Mouse (Mus musculus): Measurements from ENCODE around the gene Cysltr1. TPM values are rescaled to one million over a fixed set of nuclear protein-coding genes. Genes with fewer than 3 reads are reported as not detected.

The Cysltr1 gene
- under 1 TPM; 0.61 to 0.73 TPM for total RNA-seq (2021)
- long read RNA-seq, experiment 1, result 0 reads
- long read RNA-seq, experiment 2, result 0 reads

DNA sequence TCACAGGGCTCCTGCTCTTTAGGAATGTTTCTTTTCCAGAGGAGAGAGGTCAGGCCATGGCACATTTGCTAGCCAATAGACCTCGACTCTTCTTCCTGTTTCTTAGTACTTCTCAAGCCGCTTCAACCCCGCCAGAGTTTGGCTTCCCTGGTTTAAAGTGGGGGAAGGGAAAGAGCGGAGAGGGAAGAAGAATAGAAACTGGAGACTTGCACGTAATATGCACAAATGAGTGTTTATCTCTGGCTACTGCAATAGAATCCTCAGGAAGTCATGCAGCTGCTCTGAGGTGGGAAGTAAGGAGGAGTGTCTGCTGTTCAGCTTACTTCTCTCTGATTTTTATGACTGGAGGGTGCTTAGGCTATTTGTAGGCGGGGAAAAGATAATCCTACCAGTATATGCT, at the start of gene Cysltr1:
Cysltr1 (minus strand) TSS at position 294 of the 400 bp plus-strand sequence.
- no peak for DNase-seq (ENCODE audit: low spot score in 2 of 2)

GRCm38 (mm10) chrX:106634799-106635541, 31.5 kb upstream of the Cysltr1 start:
- no peak for DNase-seq (ENCODE audit: low spot score in 2 of 2)

DNA sequence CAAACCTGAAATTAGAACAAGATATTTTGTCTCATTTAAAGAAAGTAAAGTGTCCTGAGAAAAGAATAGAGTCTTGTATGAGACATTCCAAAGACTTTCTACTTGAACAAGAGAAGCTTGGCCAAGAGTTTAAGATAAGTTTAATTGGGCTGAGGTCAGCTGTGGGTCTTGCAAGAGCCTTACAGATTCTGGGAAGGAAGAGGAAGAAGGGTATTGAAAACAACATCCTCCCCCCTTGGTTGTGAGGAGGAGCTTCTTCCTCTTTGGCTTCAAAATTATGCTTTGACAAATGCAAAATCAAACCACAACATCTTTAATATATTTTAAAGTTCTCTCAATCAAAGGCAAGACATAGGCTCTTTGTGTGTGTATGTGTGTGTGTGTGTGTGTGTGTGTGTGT, 30.1 kb upstream of the Cysltr1 start:
- DNase-seq (ENCODE audit: low spot score in 2 of 2), result no peak

- DNase-seq (ENCODE audit: low spot score in 2 of 2), result no peak
Measured at GRCm38 (mm10) chrX:106628514-106628913, 25.0 kb upstream of the Cysltr1 start.

DNA sequence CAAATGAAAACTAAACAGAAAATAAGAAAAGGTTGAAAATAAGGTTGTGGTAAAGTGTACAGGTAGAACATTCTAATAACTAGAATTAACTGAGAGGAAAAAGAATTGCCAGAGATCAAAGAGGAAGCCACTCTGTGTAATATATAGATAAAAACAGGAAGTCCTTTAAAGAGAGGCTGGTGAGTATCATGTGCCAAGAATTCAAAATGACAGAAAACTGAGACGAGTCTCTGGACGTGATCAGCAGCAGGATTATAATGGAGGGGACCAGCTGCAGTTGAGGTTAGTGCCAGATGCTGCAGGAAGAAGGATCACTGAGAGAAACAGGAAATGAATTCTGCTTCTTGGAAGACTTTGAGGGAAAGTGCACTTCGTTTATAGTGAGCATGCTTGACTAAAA, 20.2 kb upstream of the Cysltr1 start:
- DNase-seq (ENCODE audit: low spot score in 2 of 2), result no peak

DNA sequence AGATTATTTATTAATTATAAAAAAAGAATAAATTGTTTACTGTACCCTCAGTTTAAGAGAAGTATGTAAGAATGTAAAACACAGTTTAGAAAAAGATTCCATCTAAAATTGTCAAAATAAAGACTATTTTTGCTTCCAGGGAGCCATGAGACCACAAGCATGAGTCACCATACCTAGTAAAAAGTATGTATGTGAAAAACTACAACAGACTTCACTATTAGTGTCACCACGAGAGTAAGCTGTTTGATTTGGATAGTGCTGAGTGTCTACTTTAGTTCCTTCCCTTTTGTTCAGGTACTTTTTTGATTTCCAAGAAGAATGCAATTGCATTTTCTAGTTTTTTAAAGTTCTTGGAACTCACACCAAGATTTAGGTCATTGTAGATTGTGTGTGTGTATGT, 19.0 kb upstream of the Cysltr1 start:
- no peak for DNase-seq (ENCODE audit: low spot score in 2 of 2)

GRCm38 (mm10) chrX:106602574-106603258, 763 bp downstream of the Cysltr1 start:
- no peak for DNase-seq (ENCODE audit: low spot score in 2 of 2)

DNA sequence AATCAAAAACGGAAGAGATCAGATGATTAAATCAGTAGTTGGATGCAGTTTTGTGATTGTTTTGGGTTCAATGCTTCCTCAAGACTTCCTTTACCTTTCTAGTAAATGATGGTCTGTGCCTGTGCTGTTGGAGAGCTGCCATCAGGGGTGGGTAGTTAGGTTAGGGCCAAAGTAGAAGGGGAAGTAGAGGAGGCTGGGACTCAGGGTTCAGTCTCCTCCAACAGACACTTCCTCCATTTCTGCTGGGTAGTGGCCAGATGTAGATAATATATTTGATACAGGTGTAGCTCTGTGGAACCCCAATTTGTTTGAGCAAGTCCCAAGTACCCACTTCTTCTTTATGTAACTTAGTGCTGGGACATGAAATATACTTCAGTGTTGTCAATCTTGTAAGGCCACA, 7.6 kb downstream of the Cysltr1 start:
- DNase-seq (ENCODE audit: low spot score in 2 of 2), result no peak

DNA sequence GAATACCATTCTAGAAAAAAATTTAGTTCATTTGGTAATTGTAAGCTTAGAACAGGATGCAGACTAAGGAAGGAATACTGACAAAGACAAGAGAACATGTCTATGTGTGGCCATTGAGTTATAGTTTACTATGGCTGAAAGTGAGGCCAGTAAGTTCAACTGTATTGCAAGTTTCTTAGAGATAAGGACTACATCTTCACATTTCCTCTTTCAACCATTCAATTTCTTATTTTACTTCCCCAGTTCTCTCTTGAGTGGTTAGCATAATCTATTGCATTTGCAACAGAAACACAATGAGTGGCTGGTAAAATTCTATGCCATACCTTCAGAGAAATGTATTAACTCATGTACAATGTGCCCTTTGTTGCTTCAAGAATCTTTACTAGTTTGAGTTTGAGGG, 9.6 kb downstream of the Cysltr1 start:
- DNase-seq (ENCODE audit: low spot score in 2 of 2), result no peak

DNA sequence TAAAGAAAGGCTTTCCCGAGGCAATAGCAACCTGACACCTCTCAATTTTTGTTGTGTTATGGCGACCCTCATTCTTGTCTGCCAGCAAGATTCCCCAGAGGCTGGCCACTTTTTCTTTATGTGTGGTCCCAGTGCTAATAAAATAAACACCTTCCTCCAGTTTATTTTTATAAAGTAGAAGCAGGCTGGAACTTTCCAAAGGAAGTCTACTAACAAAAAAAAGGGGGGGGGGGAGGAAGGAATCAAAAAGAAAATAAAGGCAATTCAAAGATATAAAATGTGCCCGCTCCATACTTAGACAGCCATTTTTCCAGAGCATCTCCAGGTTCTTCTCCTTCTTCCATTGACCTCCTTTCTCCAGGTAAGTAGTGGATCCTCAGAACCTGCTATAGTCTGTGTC, 20.6 kb downstream of the Cysltr1 start, which contains the start of gene Gm5127:
Gm5127 (plus strand) TSS at position 301 of the 400 bp plus-strand sequence.
- DNase-seq (ENCODE audit: low spot score in 2 of 2), result no peak

- no peak for DNase-seq (ENCODE audit: low spot score in 2 of 2)
Measured at GRCm38 (mm10) chrX:106582197-106582596, 21.3 kb downstream of the Cysltr1 start.

DNA sequence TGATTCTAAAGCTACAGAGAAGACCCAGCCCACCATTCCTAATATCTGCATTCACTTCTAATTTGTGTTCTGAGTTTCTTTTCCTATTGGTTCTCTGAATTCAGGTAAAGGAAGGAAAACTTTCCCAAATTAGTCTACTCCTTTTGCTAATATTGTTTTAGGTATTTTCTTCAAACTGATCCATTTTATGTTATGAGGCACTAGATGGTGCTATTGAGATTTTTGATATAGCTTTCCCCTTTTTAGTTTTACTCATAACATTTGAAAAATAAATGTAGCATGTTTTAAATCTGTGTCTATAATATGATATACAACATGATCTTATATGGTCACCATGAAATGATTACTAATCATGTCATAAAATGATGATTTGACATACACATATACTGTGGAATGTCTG, 23.1 kb downstream of the Cysltr1 start:
- DNase-seq (ENCODE audit: low spot score in 2 of 2), result no peak

DNA sequence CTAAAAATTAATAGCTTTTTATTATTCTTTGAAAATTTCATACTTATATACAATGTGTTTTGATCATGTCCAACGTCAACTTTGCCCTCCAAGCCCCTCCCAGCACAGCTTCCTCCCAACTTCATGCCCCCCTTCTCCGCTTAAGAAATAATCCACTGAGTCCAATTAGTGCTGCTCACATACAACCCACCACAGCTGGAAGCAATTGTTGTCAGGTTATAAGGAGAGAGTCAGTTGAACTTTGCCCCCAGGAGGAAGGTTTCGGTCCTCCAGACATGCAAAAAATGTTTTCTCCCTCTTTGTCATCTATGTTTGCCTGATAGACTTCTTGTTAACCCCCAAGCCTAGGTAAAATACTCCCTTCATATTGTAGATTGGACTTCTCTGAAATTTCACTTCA, 24.5 kb downstream of the Cysltr1 start:
- DNase-seq (ENCODE audit: low spot score in 2 of 2), result no peak

GRCm38 (mm10) chrX:106555457-106555856, 48.0 kb downstream of the Cysltr1 start:
- no peak for DNase-seq (ENCODE audit: low spot score in 2 of 2)

- DNase-seq (ENCODE audit: low spot score in 2 of 2), result no peak
Measured at GRCm38 (mm10) chrX:106536359-106536758, 67.1 kb downstream of the Cysltr1 start.

Other genes starting within 250 kb of the Cysltr1 start
- gene Fndc3c1, start 118.3 kb downstream of the Cysltr1 start, total RNA-seq (2021), result under 1 TPM in 1 of 2 experiments, not detected in 1; 0.33 TPM
- gene Gm5127, start 20.5 kb downstream of the Cysltr1 start, total RNA-seq (2021), result not detected
- under 1 TPM; 0.17 to 0.54 TPM for gene Rtl3, start 237.0 kb upstream of the Cysltr1 start, total RNA-seq (2021)

Data from adrenal gland, adult 18-20 months (tissue).